Mouse (Mus musculus) bone marrow macrophage, adult 2 months (primary cell): ENCODE results near the gene Tssk1. TPM values are rescaled to one million over a fixed set of nuclear protein-coding genes. Genes with fewer than 3 reads are reported as not detected.

Experiments
- H3K27ac ChIP-seq: 2 replicates; pipeline ENCODE4 v1.5.1; 2012; ENCODE audit warnings: low read depth, low read length; ENCODE audit not compliant: insufficient read depth
- H3K4me1 ChIP-seq: 2 replicates; pipeline ENCODE4 v1.6.1; 2012; ENCODE audit warnings: low read length; ENCODE audit not compliant: control insufficient read depth, insufficient read depth
- H3K4me3 ChIP-seq: 2 replicates; pipeline ENCODE4 v1.5.1; 2012; ENCODE audit warnings: mild to moderate bottlenecking, low read length, moderate library complexity; ENCODE audit not compliant: insufficient read depth
- CTCF ChIP-seq: IDR thresholded peaks from 2 replicates; pipeline ENCODE4 v1.5.1; 2012; ENCODE audit warnings: low read depth, mild to moderate bottlenecking, low read length, moderate library complexity
- POLR2A ChIP-seq: IDR thresholded peaks from 2 replicates; pipeline ENCODE4 v1.6.1; 2012; ENCODE audit warnings: mild to moderate bottlenecking, low read depth, low read length, borderline replicate concordance
- polyA plus RNA-seq: library from polyadenylated mRNA; stranded (reverse); fragments of >200 nt; gene quantifications from 2 replicates; pipeline ENCODE4 v1.2.4, GENCODE M21; 2012; ENCODE audit not compliant: missing spikeins, insufficient read depth, insufficient read length

Tssk1 gene
- polyA plus RNA-seq, 1 experiment: not detected

DNA sequence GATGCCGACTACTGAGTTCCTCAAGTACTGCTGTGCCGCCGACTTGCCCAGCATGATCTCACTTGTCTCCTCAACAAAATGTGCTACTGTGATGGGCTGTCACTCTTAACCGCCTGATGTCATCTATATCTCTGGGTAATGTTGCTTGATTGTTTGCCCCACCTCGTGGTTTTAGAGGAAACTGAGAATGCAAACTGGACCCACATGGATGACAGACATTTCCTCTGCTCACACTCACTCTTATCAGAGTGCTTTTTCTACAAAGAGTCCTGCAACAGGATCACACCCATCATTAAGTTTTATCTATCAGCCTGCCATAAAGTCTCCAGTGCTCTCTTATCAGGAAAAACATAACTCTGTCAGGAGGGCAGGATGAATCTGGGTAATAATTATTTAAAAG, 22.8 kb upstream of the Tssk1 start:
- H3K27ac ChIP-seq: no peak overlapping the region
- no peak overlapping the region for H3K4me3 ChIP-seq
- H3K4me1 ChIP-seq: peaks cover 16% of the 10 kb centered on the region
- TF ChIP-seq CTCF: no peak
- TF ChIP-seq POLR2A: no peak

GRCm38 (mm10) chr16:17872995-17873394, 21.0 kb upstream of the Tssk1 start:
- Histone ChIP-seq H3K27ac (no peak overlapping the region), H3K4me3 (no peak overlapping the region), H3K4me1 (peaks cover 16% of the 10 kb centered on the region)
- TF ChIP-seq POLR2A (no peak), CTCF (no peak)

GRCm38 (mm10) chr16:17875174-17875573, 18.8 kb upstream of the Tssk1 start:
- TF ChIP-seq POLR2A (no peak), CTCF (no peak)
- H3K27ac ChIP-seq: no peak overlapping the region
- peaks cover 13% of the 10 kb centered on the region for H3K4me1 ChIP-seq
- H3K4me3 ChIP-seq: no peak overlapping the region

DNA sequence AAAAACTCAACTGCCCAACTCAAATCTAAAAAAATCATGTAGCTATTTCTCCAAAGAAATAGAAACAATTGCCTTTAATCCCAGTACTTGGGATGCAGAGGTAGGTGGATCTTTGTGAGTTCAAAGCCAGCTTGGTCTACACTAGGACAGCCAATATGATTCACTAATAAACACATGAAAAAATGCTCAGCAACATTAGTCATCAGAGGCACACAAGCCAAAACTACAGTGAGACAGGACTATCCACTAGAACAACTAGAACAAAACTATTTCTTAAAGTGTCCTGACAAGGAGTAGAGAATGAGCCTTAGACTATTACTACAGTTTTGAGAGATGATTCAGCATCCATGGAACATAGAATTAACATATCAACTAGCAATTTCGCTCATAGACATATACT, 17.9 kb upstream of the Tssk1 start:
- Histone ChIP-seq H3K4me3 (no peak overlapping the region), H3K27ac (no peak overlapping the region), H3K4me1 (peaks cover 17% of the 10 kb centered on the region)
- TF ChIP-seq CTCF (no peak), POLR2A (no peak)

DNA sequence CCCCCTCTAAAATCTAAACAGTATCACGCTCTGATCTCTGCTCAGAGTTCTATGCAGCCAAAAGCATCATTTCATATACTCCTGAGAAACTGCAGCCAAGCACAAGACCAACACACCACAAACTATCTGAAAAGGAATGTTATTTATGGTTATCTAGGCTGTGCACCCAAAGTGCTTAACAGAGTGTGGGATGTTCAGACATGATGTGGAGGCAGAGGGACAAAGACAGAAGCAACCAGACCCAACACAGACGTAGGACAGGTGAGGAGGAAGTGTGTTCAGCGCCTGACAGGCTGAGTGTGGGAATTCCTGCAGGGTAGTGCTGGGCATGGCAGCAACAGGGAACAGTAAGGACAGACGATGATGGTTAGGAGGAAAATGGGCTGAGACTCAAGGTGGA, 14.5 kb upstream of the Tssk1 start:
- no peak overlapping the region for H3K4me3 ChIP-seq
- H3K27ac ChIP-seq: no peak overlapping the region
- TF ChIP-seq POLR2A: no peak
- no peak for TF ChIP-seq CTCF
- H3K4me1 ChIP-seq: peaks cover 18% of the 10 kb centered on the region

DNA sequence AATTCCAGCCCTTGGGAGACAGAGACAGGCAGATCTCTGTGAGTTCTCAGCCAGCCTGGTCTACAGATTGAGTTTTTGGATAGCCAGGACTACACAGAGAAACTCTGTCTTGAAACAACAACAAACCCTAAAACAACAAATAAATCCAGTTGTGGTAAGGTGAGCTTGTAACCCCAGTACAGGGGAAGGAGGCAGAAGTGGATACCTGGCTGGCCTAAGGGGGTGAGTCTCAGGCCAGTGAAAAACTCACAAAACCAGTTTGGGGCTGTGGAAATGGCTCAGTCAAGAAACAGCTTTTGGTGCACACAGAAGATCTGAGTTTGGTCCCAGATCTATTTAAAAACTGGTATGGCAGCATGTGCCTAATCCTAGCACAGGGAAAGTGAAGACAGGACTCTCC, 11.8 kb upstream of the Tssk1 start:
- TF ChIP-seq CTCF (no peak), POLR2A (no peak)

DNA sequence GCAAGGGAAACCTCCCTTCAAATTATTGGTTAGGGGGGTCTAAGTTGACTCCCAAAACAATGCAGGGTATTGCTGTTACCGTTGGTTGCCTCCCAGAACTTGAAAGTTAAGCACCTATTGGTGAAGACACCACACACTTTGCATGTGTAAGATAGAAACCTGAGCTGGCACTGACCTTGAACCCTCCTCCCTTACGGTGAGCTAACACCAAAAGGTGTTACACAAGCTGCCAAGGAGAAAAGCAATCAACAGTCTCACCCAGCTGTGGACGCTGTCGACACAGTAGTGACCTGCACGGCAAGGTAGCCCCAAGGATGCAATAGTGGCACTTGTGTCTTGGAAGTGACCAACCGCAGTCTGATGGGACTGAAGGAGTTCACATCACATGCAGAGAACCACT, 9.9 kb upstream of the Tssk1 start:
- no peak overlapping the region for H3K4me3 ChIP-seq
- no peak overlapping the region for H3K27ac ChIP-seq
- peaks cover 18% of the 10 kb centered on the region for H3K4me1 ChIP-seq
- TF ChIP-seq POLR2A (no peak), CTCF (no peak)

More for the DNA sequence above, 11.8 kb upstream of the Tssk1 start:
- no peak overlapping the region for H3K27ac ChIP-seq
- H3K4me3 ChIP-seq: no peak overlapping the region
- H3K4me1 ChIP-seq: peaks cover 18% of the 10 kb centered on the region

DNA sequence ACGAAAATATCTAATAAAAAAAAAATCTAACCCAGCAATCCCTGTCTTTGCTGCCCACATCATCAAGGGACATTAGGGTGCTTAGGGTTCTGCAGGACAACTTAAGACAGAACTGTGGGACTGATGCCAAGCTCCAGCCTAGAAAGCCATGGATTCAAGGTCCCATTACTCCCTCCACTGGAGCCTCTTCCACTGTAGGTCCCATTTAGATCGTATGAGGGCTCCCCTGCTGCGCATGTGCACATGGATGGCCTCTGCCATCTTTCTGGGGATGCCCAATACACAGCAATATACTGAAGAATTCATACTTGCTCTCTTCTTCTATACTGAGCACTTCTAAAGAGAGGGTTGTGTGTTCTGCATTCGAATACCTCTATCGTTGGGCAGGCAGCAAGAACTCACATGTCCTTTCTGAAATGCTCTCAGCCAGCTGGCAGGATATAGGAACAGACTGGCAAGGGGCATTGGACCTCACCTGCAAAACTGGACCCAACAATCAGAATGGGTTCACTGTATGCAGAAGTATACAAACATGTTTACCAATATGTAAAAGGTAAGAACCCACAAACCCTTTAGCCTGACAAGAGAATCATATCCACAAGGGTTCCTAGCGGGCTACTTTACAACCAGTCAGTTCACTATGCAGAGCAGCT, 4.2 kb upstream of the Tssk1 start:
- H3K4me3 ChIP-seq: peak overlapping the region; percentile 98; the same call in 1 of the 2 replicates

DNA sequence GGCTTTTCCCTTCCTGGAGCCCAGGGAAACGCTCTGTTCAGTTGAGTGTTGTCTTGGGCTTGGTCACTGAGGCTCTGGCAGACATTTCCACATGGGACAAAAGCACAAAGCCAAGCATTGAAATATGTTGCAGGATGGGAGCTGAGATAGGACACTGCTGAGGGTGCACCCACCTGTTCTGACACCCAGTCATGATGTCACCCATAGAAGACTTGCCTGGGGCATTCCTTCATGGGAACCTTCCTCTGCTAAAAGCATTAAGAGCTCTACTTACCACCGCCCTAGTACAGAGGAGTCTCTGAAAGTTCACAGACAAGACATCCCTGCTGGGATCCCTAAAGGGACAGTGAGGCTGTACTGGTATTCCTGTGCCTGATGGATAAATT, 3.7 kb upstream of the Tssk1 start:
- no peak overlapping the region for H3K27ac ChIP-seq
- TF ChIP-seq CTCF: no peak
- TF ChIP-seq POLR2A: no peak
- peaks cover 15% of the 10 kb centered on the region for H3K4me1 ChIP-seq
- peak overlapping the region; percentile 98 for H3K4me3 ChIP-seq

More for the DNA sequence above, 4.2 kb upstream of the Tssk1 start:
- no peak overlapping the region for H3K27ac ChIP-seq
- H3K4me1 ChIP-seq: peaks cover 15% of the 10 kb centered on the region
- no peak for TF ChIP-seq CTCF
- no peak for TF ChIP-seq POLR2A

DNA sequence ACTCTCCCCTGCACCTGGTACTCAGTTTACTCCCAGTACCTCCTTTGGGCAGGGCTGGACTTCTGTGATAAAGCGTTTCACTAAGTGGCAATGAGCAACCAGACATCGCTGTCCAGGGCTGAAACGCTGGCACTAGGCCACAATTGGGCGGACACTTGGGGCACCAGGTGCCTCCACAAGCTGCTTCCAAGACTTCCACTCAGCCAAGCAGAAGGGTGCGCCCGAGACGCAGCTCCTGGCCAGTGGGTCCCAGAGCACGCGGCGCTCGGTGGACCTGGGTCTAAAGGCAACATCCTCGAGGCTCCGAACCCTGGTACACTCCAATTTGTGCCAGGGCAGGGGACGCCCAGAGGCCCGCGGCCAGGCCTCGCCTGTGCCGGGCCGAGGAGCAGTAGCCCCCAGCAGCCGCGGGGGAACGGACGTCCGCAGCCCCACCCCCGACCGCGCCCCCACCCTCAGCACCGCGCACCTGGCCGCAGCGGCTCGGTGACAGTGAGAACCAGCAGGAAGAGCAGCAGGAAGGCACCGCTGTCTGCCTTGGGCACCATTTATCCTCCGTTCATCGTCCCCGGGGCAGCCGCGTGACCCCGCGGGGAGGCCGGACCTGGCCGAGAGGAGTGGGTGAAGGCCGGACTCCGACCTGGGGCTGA, 3.0 kb upstream of the Tssk1 start:
- Histone ChIP-seq H3K4me1 (peaks cover 15% of the 10 kb centered on the region), H3K4me3 (peak overlapping the region; percentile 98), H3K27ac (peak overlapping the region; percentile 56)
- TF ChIP-seq POLR2A (no peak), CTCF (no peak)
